Mouse (Mus musculus) heart, adult 11 months (tissue): ENCODE measurements around the gene Lrrc8c.

Experiments
- DNase-seq: peaks from one replicate; pipeline ENCODE4 v3.0.0; 2022

Gene Lrrc8c

DNA sequence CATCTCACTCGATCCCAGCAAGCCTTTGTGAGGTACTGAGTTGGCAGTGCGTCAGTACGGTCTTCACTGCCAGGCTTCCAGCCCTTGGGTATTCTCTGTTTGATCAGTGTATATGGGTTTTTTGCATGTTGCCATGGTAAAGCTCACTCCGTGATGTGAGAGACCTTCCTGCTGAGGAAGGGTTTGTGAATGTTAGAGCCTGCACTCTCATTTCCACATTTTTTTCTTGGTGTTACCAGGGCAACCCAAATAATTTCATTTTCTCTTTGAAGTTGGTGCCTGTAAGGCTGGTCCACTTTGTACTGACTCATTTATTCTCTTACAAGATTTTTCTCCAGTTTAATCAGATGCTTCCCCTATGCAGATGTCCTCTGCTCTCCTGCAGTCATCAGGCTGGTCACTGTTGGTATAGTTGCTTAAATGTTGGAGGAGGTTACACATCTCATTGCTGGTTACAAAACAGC lies 38.6 kb downstream of the Lrrc8c start:
- no peak for DNase-seq

- no peak for DNase-seq
Measured at GRCm38 (mm10) chr5:105558517-105558916, 39.3 kb downstream of the Lrrc8c start.

DNA sequence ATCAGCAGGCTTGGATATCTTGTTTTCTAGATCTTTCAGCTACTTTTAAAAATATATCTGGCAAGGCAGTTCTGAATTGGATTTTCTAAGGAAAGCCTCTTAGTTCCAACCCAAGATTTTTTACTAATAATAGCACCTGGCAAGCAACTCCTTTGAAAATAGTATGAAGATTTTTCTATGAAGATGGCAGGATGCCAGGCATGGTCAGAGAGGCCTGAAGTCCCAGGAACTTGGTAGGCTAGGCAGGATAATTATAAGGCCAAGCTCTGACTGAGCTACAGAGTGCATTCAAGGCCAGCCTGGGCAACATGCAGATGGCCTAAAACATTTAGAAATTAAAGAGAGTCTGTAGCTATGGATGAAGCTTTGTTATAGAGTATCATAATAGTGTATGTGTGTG lies 42.7 kb downstream of the Lrrc8c start:
- DNase-seq: no peak

DNA sequence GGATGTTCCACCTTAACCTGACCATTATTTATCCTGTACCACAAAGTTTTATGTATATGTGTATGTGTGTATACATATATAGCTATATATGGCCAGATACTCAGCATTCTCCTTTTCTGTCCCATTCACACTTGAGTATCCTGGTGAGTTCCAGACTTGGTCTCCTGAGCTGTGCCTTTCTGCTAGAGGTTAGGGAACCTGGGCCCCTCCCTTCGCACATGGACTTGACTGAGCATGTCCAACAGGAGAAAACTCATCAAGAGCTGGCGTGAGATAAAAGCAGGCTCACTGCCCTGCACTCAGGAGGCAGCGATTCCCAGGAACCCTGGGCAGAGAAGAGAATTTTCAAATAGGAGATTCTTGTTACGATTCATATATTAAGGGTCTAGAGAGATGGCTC lies 45.6 kb downstream of the Lrrc8c start:
- DNase-seq: no peak

DNA sequence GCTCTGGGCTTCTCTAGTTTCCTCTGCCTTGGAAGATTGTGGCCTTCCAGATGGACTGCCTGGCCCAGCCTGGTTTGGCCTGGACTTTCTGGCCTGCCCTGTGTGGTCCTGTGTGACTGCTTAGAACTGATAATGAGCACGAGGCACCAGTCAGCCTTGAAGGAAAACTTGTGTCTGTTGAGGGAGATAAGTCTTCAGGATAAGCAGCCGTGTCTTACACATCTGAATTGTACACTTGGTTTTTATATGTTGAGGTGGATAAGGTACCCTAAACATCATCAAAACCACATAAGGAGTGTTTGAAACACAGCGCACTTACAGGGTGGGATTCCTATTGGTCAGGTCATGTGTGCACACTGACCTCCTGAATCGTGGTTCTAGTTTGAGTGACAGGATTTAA lies 46.6 kb downstream of the Lrrc8c start:
- DNase-seq: no peak

GRCm38 (mm10) chr5:105566852-105567412 lies 47.7 kb downstream of the Lrrc8c start:
- no peak for DNase-seq

DNA sequence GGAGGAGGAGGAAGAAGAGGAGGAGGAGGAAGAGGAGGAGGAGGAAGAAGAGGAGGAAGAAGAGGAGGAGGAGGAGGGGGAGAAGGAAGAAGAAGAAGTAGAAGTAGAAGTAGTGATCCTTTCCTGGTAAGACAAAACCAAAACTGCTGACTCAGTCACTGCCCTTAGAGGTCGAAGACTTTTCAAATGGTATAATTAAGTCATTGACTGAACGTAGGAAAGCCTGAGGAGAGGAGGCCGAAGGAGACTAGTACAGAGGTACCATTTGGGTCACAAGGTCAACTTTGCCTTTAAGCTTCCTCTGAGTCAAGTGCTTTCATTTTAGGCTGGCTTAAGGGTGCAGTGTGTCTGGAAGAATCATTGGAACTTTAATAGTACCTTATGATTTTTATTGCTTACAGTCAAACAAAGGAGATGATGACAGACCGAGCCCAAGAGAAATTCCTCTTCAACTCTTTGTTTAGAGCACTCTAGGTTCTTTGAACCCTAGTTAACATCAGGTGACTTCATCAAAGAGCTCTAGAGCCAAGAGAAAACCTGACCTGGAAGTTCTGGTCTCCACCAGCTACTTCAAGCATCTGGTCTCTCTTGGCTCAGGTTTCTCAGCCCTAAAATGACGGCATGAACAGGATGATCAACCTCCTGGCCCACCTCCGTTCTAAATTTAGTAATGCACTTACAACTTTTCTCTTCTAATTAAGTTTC lies 49.0 kb downstream of the Lrrc8c start:
- peak; percentile 91 for DNase-seq

- DNase-seq: no peak
Measured at GRCm38 (mm10) chr5:105569168-105569567, 50.0 kb downstream of the Lrrc8c start.

DNA sequence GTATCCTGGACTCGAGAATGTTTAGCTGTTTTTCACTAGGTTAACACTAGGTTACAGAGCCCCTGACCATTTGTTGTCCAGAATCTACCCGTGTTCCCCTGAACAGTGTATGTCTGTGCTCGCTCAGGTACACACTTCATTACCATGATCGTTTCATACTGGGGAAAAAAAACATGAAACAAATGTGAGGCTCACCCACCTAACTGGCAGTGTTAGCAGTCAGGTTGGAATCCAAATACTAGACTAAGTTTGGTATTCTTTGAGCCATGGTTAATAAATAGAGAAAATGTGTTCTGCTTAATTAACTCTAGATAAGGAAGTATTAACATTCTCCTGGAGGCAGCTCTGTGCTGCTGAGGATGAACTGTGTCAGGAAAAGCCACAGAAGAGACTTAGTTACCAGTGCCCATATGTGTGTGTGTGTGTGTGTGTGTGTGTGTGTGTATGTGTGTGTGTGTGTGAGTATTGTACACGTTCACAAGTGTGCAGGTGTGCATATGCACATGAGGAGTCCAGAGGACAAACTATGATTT lies 53.0 kb downstream of the Lrrc8c start:
- no peak for DNase-seq

GRCm38 (mm10) chr5:105572876-105573275 lies 53.7 kb downstream of the Lrrc8c start:
- no peak for DNase-seq

DNA sequence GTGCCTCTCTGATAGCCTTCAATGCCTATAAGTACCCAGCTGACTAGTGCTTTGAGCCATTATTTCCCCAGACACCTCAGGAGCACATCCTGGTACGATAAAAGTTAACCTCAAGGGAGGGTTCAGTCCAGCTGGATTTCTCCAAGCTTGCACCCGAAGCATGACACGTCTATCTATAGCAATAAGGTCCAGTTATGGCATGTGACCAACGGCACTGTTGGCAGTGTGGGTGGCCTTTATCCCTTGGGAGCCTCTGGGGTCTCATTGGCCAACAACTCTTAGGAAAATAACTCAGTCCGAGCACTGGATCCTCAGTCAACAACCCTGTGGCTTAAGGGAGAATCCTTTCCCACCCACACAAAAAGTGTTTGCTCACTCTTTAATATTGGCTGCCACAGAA lies 55.6 kb downstream of the Lrrc8c start:
- peak; percentile 92 for DNase-seq

DNA sequence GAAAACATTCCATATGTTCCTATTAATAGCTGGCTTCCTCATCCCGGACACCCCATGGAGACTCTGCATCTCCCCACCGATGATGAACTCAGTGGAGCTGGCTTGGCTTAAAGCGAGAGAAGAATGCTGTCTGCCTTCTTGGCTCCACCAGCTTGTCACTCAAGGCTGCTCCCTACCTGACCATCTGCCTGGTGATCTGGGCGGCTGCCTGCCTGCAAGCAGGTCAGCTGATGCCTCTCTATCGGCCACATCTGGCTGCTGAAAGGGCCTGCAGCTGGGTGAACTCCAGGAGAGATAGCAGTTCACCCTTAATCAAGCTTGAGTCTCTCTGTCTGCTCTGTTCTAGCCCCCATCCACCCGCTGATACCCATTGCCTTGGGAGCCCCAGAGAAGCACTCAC lies 56.7 kb downstream of the Lrrc8c start:
- DNase-seq: no peak

DNA sequence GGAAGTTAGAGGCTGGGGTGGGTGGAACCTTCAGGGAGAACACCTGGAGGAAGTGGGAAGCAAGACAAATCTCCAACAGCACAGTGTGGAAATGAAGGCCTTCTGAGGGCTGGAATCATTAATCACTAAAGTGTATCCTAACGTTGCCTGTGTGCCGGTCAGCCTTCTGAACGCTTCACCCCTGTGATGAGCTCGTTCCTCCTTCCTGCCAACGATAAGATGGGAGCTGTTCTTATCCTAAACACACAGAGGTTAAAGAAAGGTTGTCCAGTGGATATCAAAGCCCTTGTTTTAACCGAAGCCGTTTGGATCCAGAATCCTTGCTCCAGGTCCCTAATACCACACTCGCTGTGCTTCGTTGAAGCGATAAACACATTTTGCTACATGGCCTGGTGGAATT lies 61.7 kb downstream of the Lrrc8c start:
- no peak for DNase-seq

DNA sequence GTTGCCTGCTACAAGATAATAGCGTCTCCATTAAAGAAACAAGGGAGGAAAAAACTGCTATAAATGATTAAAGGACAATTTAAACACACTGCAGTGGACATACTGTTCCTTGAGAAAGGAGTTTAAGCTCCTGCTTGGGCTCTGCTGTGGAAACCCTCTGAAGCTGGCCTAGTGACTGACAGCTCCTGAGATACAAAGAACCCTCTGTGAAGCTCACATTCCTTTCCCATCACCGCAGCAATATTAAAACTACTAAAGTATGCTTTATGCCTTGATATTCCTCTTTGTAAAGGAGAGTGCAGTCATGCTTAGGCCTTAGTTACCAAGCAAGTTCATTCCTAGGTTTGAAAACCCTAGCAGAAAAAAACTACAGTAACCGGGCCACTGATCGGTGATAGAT lies 66.7 kb downstream of the Lrrc8c start:
- DNase-seq: no peak

DNA sequence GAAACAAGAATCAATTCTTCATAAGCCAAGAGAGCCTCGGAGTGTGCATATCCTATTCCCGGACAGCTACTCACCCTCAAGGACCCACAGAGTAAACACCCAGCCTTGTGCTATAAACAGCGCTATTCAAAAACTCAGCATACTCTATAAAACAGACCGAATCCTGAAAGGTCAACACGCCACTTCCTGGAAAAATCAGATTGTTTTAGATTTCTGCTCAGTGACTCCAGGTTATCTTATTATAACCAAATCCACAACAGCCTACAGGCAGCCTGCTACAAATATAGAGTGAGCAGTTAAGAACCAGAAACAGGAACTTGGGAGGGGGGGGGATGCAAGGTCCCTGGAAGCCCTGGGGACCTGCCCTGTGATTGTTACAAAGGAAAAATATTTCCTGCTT lies 67.5 kb downstream of the Lrrc8c start:
- DNase-seq: peak; percentile 97

GRCm38 (mm10) chr5:105587471-105587870 lies 68.3 kb downstream of the Lrrc8c start:
- DNase-seq: no peak

DNA sequence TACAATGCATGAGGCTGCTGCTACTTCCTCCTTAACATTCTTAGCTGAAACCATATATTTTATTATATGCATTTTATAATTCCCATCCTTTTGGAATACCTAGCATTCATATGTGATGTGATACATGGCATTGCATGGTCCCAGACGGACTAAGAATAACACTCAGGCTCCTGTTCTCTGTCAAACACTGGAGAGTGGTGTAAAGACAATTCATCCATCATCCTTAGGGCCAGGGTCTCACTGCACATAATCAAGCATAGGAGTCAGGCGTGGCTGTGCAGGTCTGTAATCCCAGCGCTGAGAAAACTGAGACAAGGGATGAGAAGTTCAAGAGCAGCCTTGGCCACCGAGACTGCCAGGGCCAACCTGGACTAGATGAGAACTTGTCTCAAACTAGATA lies 69.5 kb downstream of the Lrrc8c start:
- DNase-seq: no peak

- DNase-seq: no peak
Measured at GRCm38 (mm10) chr5:105589119-105589518, 69.9 kb downstream of the Lrrc8c start.

- no peak for DNase-seq
Measured at GRCm38 (mm10) chr5:105592396-105592795, 73.2 kb downstream of the Lrrc8c start.

GRCm38 (mm10) chr5:105593630-105594029 lies 74.4 kb downstream of the Lrrc8c start:
- DNase-seq: no peak

DNA sequence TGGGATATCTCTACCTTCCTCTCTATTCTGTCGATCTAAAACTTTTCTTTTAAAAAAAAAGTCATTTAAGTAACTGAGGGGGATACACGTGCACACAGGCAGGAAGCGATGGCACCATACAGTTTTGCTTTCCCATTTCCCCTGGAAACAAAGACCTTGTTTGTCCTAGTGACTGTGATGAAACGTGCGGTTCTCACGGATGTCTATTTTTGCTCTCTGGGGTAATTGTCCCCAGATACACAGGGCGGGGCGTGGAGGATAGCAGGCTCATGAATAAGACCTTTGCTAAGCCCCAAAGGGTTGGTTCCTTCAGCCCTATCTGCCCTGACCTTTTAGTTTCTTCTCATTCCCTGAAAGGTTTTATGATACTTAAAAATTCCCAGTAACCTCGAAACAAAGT lies 79.7 kb downstream of the Lrrc8c start:
- peak; percentile 97 for DNase-seq

DNA sequence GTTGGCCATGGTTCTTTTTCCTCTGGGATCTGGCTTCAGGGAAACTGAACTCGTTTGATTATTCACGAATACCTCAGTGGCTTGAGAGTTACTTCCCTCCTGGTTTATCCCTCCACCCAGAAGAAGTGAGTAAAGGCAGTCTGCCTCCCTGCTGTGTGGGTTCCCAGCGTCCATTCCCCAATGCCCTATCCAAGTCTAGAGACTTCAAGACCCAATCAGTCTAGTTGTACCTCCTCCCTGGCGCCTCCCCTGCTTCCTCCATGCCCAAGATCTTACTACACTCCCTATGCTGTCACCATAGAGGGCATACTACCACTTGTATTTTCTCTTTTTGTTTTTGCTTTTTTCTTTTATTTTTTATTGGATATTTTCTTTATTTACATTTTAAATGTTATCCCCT lies 80.1 kb downstream of the Lrrc8c start:
- no peak for DNase-seq

GRCm38 (mm10) chr5:105600998-105601397 lies 81.8 kb downstream of the Lrrc8c start:
- DNase-seq: no peak

- peak; percentile 97 for DNase-seq
Measured at GRCm38 (mm10) chr5:105602585-105602984, 83.4 kb downstream of the Lrrc8c start.

DNA sequence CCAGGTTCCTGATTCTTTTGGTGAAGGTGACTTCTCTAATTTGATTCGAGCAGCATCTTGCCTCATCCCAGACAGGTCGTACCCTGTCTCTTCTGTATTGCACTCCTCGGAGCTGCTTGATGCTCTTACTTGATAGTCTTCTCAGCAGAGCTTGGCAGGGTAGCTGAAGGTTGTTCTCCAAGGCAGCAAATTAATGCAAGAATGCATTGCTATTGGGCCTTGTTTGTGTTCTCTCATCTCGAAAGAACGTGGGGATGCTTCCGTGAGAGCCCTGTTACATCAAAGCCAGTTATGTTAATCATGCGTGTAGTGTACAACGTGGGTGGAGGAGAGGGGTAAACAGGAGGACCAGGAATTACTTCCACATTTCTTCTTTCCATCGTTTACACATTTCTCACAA lies 86.5 kb downstream of the Lrrc8c start:
- DNase-seq: no peak
